Mouse (Mus musculus) left cerebral cortex, adult 2 months (tissue): ENCODE measurements at regions not wholly inside any gene's neighbourhood (a gene's known extent, or its start where the extent isn't known, plus 50 kb on each side); places are given as distances from the start of the nearest gene placed in this dataset.
A peak's percentile ranks its signal among the peaks of the same experiment; 100 is the strongest.

Experiments
- DNase-seq, 2 experiments: peaks; one replicate each; pipeline ENCODE4 v3.0.0; 2021 to 2022; ENCODE audit warnings: low spot score in 2 of 2, mixed read lengths in 1 of 2; ENCODE audit errors: extremely low spot score in 1 of 2
- H3K27ac ChIP-seq: fragments of 200-600 bp; 2 replicates; pipeline ENCODE4 v1.8.1; 2022
- H3K4me3 ChIP-seq: fragments of 200-600 bp; 2 replicates; pipeline ENCODE4 v1.8.1; 2022
- CTCF ChIP-seq: fragments of 200-600 bp; IDR thresholded peaks from 2 replicates; pipeline ENCODE4 v1.8.1; 2022; ENCODE audit warnings: antibody characterized with exemption, mild to moderate bottlenecking, moderate library complexity
- intact Hi-C: fragments of 180-260 bp; cut with DNase I; formaldehyde crosslinking; loops from one replicate; pipeline ENCODE4 v1.15.1; 2025

DNA sequence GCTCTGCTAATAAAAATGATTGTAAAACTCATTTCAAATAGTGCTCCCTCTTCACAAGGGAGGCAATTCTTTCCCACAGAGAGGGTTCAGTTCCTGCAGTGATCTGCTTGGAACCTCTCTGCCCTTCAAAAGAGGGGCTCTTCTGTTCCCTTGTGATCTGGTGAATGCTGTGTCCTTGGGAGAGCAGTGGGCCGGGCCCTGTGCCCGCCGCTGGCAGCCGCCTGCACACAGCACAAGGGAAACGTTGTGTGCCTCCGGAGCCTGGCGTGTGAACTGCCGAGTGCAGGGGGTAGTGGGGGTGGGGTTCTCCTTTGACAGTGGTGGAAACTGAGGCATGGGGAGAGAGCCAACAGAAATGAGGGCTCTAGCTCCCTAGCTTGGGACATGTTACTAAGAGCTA lies 54.4 kb upstream of the Csrp1 start:
- H3K27ac ChIP-seq = peak overlapping the region; percentile 80
- no peak for TF ChIP-seq CTCF
- intact Hi-C loops = no loop called here
- no peak overlapping the region for H3K4me3 ChIP-seq
- DNase-seq = peak in 1 of 2 experiments; percentile 59

DNA sequence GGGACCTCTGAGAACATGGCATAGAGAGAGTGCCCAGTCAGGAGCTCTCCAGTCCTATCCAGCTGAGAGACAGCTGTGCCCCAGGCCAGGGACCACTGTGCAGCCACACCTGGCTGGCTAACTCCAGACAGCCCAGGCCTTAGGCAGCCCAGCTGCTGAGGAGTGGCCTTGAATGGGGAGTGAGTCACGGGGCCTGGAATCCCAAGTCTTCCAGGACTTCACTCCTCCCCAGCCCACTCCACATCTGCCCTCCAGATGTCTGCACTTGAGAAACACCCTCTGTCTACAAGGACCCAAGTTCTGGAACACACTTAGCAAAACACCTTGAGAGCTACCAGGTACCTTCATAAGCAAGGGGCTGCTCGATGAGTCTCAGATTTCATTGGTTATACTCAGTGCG lies 51.5 kb upstream of the Csrp1 start:
- TF ChIP-seq CTCF = no peak

DNA sequence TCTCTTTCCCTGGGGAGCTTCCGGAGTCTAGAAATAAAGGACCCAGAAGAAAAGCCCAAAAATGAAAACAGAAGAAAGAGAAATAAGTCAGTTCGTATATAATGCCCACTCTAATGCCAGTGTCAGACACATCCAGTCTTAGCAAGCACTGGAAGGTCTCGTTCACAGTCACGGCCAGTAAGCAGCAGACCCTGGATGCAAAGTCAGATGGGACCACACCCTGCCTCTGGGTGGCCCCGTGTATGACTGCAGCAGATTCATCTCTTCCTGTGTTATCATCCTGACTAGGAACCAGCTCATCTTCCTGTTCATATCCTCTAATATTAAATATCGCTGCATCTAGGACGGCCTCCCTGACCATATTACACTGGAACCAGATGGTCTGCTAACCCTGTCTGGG lies 50.9 kb upstream of the Csrp1 start:
- no peak for TF ChIP-seq CTCF
- Histone ChIP-seq H3K4me3 (no peak overlapping the region), H3K27ac (no peak overlapping the region)
- no peak for DNase-seq
- intact Hi-C loops = no loop called here

More for the DNA sequence above, 51.5 kb upstream of the Csrp1 start:
- Histone ChIP-seq H3K4me3 (no peak overlapping the region), H3K27ac (no peak overlapping the region)
- no peak for DNase-seq
- intact Hi-C loops = no loop called here

DNA sequence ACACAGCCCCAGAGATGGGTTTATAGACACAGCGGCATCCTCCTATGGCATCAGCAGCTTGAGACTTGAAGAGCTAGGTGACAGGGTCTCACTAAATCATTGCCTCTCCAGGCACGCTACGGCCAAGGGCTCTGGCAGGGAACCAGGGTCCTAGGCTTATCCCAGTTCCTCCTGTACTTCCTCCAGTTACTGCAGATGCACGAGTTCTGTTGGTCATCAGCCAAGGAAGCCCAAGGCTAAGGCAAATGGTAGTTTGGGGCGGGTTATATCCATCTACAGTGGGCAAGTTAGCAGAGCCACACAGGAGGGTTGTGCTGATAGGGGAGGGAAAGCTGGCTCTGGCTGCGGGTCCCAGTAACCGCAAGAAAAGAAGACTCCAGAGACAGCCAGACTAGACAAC lies 50.1 kb upstream of the Csrp1 start:
- DNase-seq = no peak
- Histone ChIP-seq H3K27ac (no peak overlapping the region; the same call in 1 of the 2 replicates), H3K4me3 (no peak overlapping the region)
- intact Hi-C loops = loop anchor here (1.0 to 2.0 kb wide), 4 partner anchors 29 to 209 kb away; no protein-coding TSS in a partner anchor
- TF ChIP-seq CTCF = no peak
